Comparison of ENCODE assay signal across 26 mouse cellular contexts in the genomic region with DNA sequence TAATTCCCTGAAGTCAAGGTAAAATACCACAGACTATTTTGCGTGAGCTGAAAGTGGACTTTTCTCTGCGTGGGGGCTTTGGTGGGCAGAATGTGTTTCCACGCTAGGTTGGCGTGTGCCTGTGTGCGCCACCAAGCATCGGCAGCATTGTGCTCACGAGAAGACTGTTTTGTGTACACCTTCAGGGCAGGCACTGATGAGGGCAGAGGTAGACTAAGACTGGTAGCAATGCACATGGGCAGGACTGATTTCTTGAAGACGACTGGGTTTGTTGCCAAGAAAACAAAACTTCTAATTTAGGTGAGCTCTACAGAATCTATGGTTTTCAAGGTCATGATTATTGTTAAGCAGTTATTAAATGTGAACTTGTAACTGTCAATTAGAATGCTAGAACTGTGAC. TPM values are rescaled to one million over a fixed set of nuclear protein-coding genes. Genes with fewer than 3 reads are reported as not detected.
A peak's percentile ranks its signal among the peaks of the same experiment; 100 is the strongest.
DNase-seq lines count a peak whose midpoint lies in the region; ATAC-seq and TF ChIP-seq lines count a peak whose summit lies in the region.
"Had no signal": no experiment of that assay in that cellular context is flagged by ENCODE, and none has a peak within 500 bp of the region (broad histone marks: within the 10 kb centered on the region; RNA-seq: fewer than 3 reads in every experiment).

No protein-coding gene starts in this region.

- no peak for TF ChIP-seq CTCF in G1E (IDR thresholded peaks at IDR 0.05; ENCODE audit: low read depth, low read length)
- TF ChIP-seq CTCF in liver, embryonic 14.5 days (IDR thresholded peaks at IDR 0.05; ENCODE audit: low read depth): no peak

- no peak overlapping the region for H3K4me3 ChIP-seq in heart, embryonic 10.5 days
- peak overlapping the region; percentile 67 for H3K4me3 ChIP-seq in G1E (ENCODE audit: low read depth, low read length)
- H3K4me3 ChIP-seq in erythroblast, embryonic 14.5 days (replicated peaks): peak overlapping the region; percentile 77
- H3K4me3 ChIP-seq in liver, embryonic 14.5 days (ENCODE audit: insufficient read depth in 1 of 2, low read depth in 2 of 2, low read length in 2 of 2): peak overlapping the region; percentile 69 to 79
- H3K4me3 ChIP-seq: embryonic facial prominence, embryonic 10.5 days; forebrain, embryonic 12.5 days; gastrocnemius, adult 2 months; heart, embryonic 15.5 days; limb, embryonic 13.5 days; myocyte; neural tube, embryonic 13.5 days had no signal

- intact Hi-C loops in gastrocnemius, postnatal 36 days (cut with DNase I): no loop called here

- H3K4me2 ChIP-seq in liver, embryonic 14.5 days (ENCODE audit: low read depth): peak overlapping the region; percentile 76
- H3K4me2 ChIP-seq: forebrain, embryonic 12.5 days; heart, embryonic 15.5 days; limb, embryonic 13.5 days; lung, embryonic 14.5 days; neural tube, embryonic 13.5 days had no signal

- H3K9me3 ChIP-seq in heart, embryonic 10.5 days: no peaks in the 10 kb centered on the region
- H3K9me3 ChIP-seq in G1E (replicated peaks): no peaks in the 10 kb centered on the region
- no peaks in the 10 kb centered on the region for H3K9me3 ChIP-seq in erythroblast, embryonic 14.5 days (ENCODE audit: control insufficient read depth, low read length)
- H3K9me3 ChIP-seq in liver, embryonic 14.5 days (ENCODE audit: control insufficient read depth, low read length): no peaks in the 10 kb centered on the region
- H3K9me3 ChIP-seq: embryonic facial prominence, embryonic 10.5 days; forebrain, embryonic 12.5 days; heart, embryonic 15.5 days; limb, embryonic 13.5 days; neural tube, embryonic 13.5 days had no signal

- peaks cover 88% of the 10 kb centered on the region for H3K36me3 ChIP-seq in heart, embryonic 10.5 days
- H3K36me3 ChIP-seq in G1E (replicated peaks): peaks cover 81% of the 10 kb centered on the region
- peaks cover 100% of the 10 kb centered on the region for H3K36me3 ChIP-seq in erythroblast, embryonic 14.5 days (ENCODE audit: control insufficient read depth)
- H3K36me3 ChIP-seq in liver, embryonic 14.5 days (replicated peaks; ENCODE audit: control insufficient read depth, insufficient read depth, low read depth): peaks cover 74% of the 10 kb centered on the region

- TF ChIP-seq EP300 in liver, embryonic 14.5 days (IDR thresholded peaks at IDR 0.05; ENCODE audit: low read depth): no peak

- no peak for DNase-seq in heart, embryonic 10.5 days (ENCODE audit: low spot score)
- DNase-seq in heart, adult 9 months (ENCODE audit: low spot score in 2 of 2): no peak
- DNase-seq in G1E (ENCODE audit: low spot score): no peak
- no peak for DNase-seq in liver, embryonic 14.5 days (ENCODE audit: low read depth in 3 of 3, low spot score in 3 of 3)
- no peak for DNase-seq in gastrocnemius, postnatal 36 days
- DNase-seq in frontal cortex, postnatal 10 days (ENCODE audit: low spot score in 2 of 2): no peak
- DNase-seq in lung, postnatal 10 days: no peak
- DNase-seq: cerebellum, adult 9-10 months; gastrocnemius, adult 2 months; layer of hippocampus, adult 9-11 months; lung, embryonic 14.5 days; lung, postnatal 36 days; retina, postnatal 1 day; right cerebral cortex, postnatal 25 days; spleen, adult 18-20 months; thymus, adult 18-20 months; thymus, postnatal 36 days had no signal

- no peaks in the 10 kb centered on the region for H3K4me1 ChIP-seq in heart, embryonic 10.5 days
- H3K4me1 ChIP-seq in G1E (ENCODE audit: insufficient read depth, low read depth, low read length): peaks cover 69% of the 10 kb centered on the region
- peaks cover 84% of the 10 kb centered on the region for H3K4me1 ChIP-seq in erythroblast, embryonic 14.5 days (ENCODE audit: control insufficient read depth)
- H3K4me1 ChIP-seq in liver, embryonic 14.5 days (replicated peaks; ENCODE audit: control insufficient read depth in 2 of 2, insufficient read depth in 2 of 2, low read length in 1 of 2): peaks cover 30 to 40% of the 10 kb centered on the region in 2 experiments
- H3K4me1 ChIP-seq: embryonic facial prominence, embryonic 10.5 days; forebrain, embryonic 12.5 days; heart, embryonic 15.5 days; limb, embryonic 13.5 days; neural tube, embryonic 13.5 days had no signal

- H3K9ac ChIP-seq in liver, embryonic 14.5 days (replicated peaks): peak overlapping the region; percentile 88
- H3K9ac ChIP-seq: forebrain, embryonic 12.5 days; heart, embryonic 15.5 days; limb, embryonic 13.5 days; lung, embryonic 14.5 days; neural tube, embryonic 13.5 days had no signal

- H3K27ac ChIP-seq in heart, embryonic 10.5 days: peak overlapping the region; percentile 32; the same call in 1 of the 2 replicates
- H3K27ac ChIP-seq in liver, embryonic 14.5 days: peak overlapping the region; percentile 99
- H3K27ac ChIP-seq: embryonic facial prominence, embryonic 10.5 days; forebrain, embryonic 12.5 days; gastrocnemius, adult 2 months; heart, embryonic 15.5 days; hindbrain, postnatal 0 days; limb, embryonic 13.5 days; neural tube, embryonic 13.5 days had no signal

- H3K27me3 ChIP-seq in heart, embryonic 10.5 days (ENCODE audit: insufficient read depth, poor library complexity, severe bottlenecking): no peaks in the 10 kb centered on the region
- no peaks in the 10 kb centered on the region for H3K27me3 ChIP-seq in G1E (ENCODE audit: insufficient read depth, low read length)
- no peaks in the 10 kb centered on the region for H3K27me3 ChIP-seq in erythroblast, embryonic 14.5 days (ENCODE audit: control insufficient read depth)
- H3K27me3 ChIP-seq in liver, embryonic 14.5 days (ENCODE audit: control insufficient read depth, insufficient read depth, low read length): no peaks in the 10 kb centered on the region
- H3K27me3 ChIP-seq: forebrain, embryonic 12.5 days; heart, embryonic 15.5 days; limb, embryonic 13.5 days; neural tube, embryonic 13.5 days had no signal

- WGBS in heart, embryonic 10.5 days: 89% methylated on average over 8 of the region's 8 CpGs
- WGBS in liver, embryonic 14.5 days (ENCODE audit: insufficient replicate concordance): 38% methylated on average over 8 of the region's 8 CpGs

- no peak for ATAC-seq in G1E (ENCODE audit: extremely low read depth, insufficient number of reproducible peaks, low FRiP score, poor library complexity, severe bottlenecking)
- peak; percentile 64 for ATAC-seq in liver, embryonic 14.5 days (ENCODE audit: insufficient read depth)
- ATAC-seq: hindbrain, postnatal 0 days; midbrain, embryonic 16.5 days had no signal

RNA-seq across cellular contexts. Expression of gene Ubp1, which starts 38.7 kb away (rescaled TPM):
- 28.5 and 38.3 TPM in 2 replicates for polyA plus RNA-seq in heart, embryonic 10.5 days (2016; fragmentation: Nextera tagmentation; extraction: Ambion mirVana)
- 147 and 169 TPM in 2 replicates for total RNA-seq in G1E (2014; fragmentation: Nextera tagmentation)
- 65.6 and 76.7 TPM in 2 replicates for total RNA-seq in G1E (2017)
- polyA plus RNA-seq in G1E (2012): 50.3 and 75.0 TPM in 2 replicates
- polyA plus RNA-seq in erythroblast, embryonic 14.5 days (2012): 7.0 and 7.2 TPM in 2 replicates
- polyA plus RNA-seq in liver, embryonic 14.5 days (2012; rRNA removed): 58.6 and 72.6 TPM in 2 replicates
- polyA plus RNA-seq in liver, embryonic 14.5 days (2014; fragmentation: Nextera tagmentation; extraction: Ambion mirVana): 46.0 and 55.4 TPM in 2 replicates
- total RNA-seq in gastrocnemius, postnatal 36 days (2021): 10 to 100 TPM; 17.0 to 17.6 TPM
